In the genomic region with DNA sequence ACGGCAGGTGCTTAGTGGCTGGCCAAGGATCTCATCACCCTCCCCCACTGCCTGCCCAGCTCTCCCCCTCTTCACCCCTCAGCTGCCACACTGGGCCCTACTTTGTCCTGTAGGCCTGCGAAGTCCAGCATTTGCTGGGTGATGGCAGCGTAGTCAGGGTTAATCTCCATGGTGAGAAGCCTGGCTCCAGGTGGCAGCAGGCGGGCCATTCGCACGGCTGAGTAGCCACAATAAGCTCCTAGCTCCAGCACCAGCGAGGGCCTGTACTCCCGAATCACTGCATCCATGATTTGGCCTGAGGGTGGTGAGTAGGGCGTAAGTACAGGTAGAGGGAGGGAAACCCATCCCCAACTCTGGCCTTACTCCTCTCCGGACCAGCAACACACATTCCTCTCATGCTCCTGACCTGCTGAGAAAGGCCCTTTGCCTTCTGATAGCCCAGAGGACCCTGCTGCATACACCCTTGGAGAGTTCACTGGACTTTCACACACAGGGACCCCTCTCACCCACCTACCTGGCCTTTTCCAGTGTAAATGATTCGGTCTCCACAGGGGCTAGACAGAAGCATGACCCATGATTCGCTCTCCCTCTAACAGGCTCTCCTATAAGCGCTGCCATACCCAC, we compare ENCODE assay signal across 9 mouse cellular contexts. TPM values are rescaled to one million over a fixed set of nuclear protein-coding genes. Genes with fewer than 3 reads are reported as not detected.
DNase-seq lines count a peak whose midpoint lies in the region; ATAC-seq and TF ChIP-seq lines count a peak whose summit lies in the region.
"Had no signal": no experiment of that assay in that cellular context is flagged by ENCODE, and none has a peak within 500 bp of the region (broad histone marks: within the 10 kb centered on the region; RNA-seq: fewer than 3 reads in every experiment).

No protein-coding gene starts in this region.

- no peak for TF ChIP-seq EP300 in stomach, postnatal 0 days (optimal IDR thresholded peaks at IDR 0.05)

- ATAC-seq in stomach, embryonic 14.5 days (ENCODE audit: insufficient number of reproducible peaks, insufficient read depth, low FRiP score, low read depth): peak; percentile 19; the same call in 1 of the 2 replicates
- no peak for ATAC-seq in stomach, postnatal 0 days (ENCODE audit: low FRiP score, low TSS enrichment)

- no peaks in the 10 kb centered on the region for H3K27me3 ChIP-seq in stomach, embryonic 14.5 days (ENCODE audit: control insufficient read depth, insufficient read depth, low read length)
- H3K27me3 ChIP-seq in stomach, postnatal 0 days (ENCODE audit: control insufficient read depth, insufficient read depth, low read length): no peaks in the 10 kb centered on the region
- H3K27me3 ChIP-seq: liver, embryonic 15.5 days had no signal

- no peaks in the 10 kb centered on the region for H3K9me3 ChIP-seq in stomach, embryonic 14.5 days (ENCODE audit: control insufficient read depth, low read depth, low read length)
- no peaks in the 10 kb centered on the region for H3K9me3 ChIP-seq in stomach, postnatal 0 days (ENCODE audit: control insufficient read depth, low read length)
- H3K9me3 ChIP-seq: liver, embryonic 15.5 days had no signal

- no peak overlapping the region for H3K4me3 ChIP-seq in stomach, embryonic 14.5 days (ENCODE audit: low read depth, low read length)
- no peak overlapping the region for H3K4me3 ChIP-seq in stomach, postnatal 0 days (ENCODE audit: low read depth, low read length)
- H3K4me3 ChIP-seq: liver, embryonic 15.5 days had no signal

- H3K9ac ChIP-seq in stomach, embryonic 14.5 days (replicated peaks; ENCODE audit: low read depth, low read length): no peak overlapping the region
- H3K9ac ChIP-seq in stomach, postnatal 0 days (ENCODE audit: low read length): no peak overlapping the region
- H3K9ac ChIP-seq: liver, embryonic 15.5 days had no signal

- WGBS in stomach, embryonic 14.5 days: 82% methylated on average over 13 of the region's 13 CpGs
- WGBS in stomach, postnatal 0 days: 82% methylated on average over 13 of the region's 13 CpGs

- no peak overlapping the region for H3K4me2 ChIP-seq in stomach, embryonic 14.5 days (replicated peaks; ENCODE audit: low read depth, low read length)
- no peak overlapping the region for H3K4me2 ChIP-seq in stomach, postnatal 0 days (replicated peaks; ENCODE audit: low read depth)
- H3K4me2 ChIP-seq: liver, embryonic 15.5 days had no signal

- peaks cover 3% of the 10 kb centered on the region for H3K4me1 ChIP-seq in stomach, embryonic 14.5 days (ENCODE audit: control insufficient read depth, insufficient read depth, low read length)
- no peaks in the 10 kb centered on the region for H3K4me1 ChIP-seq in stomach, postnatal 0 days (replicated peaks; ENCODE audit: control insufficient read depth, insufficient read depth)

- DNase-seq in cerebellum, adult 11-12 months: peak; percentile 55
- no peak for DNase-seq in cerebellum, adult 8-10 months
- DNase-seq in stomach, postnatal 0 days (ENCODE audit: low spot score): no peak
- peak; percentile 72 to 90 for DNase-seq in kidney, postnatal 25 days
- DNase-seq in frontal cortex, postnatal 14 days (ENCODE audit: low spot score in 2 of 2): no peak
- no peak for DNase-seq in lung, postnatal 10 days
- no peak for DNase-seq in frontal cortex, postnatal 10 days (ENCODE audit: low spot score in 2 of 2)

- no peak for TF ChIP-seq CTCF in stomach, postnatal 0 days (IDR thresholded peaks at IDR 0.05; ENCODE audit: low read depth)

- H3K36me3 ChIP-seq in stomach, embryonic 14.5 days (ENCODE audit: control insufficient read depth, insufficient read depth, low read length): peaks cover 34% of the 10 kb centered on the region; the same call in 1 of the 2 replicates
- H3K36me3 ChIP-seq in stomach, postnatal 0 days (ENCODE audit: control insufficient read depth, insufficient read depth, low read length): peaks cover 12% of the 10 kb centered on the region; the same call in 1 of the 2 replicates

- H3K27ac ChIP-seq in stomach, embryonic 14.5 days (ENCODE audit: low read length): no peak overlapping the region
- H3K27ac ChIP-seq in stomach, postnatal 0 days (replicated peaks): no peak overlapping the region
- H3K27ac ChIP-seq: liver, embryonic 15.5 days had no signal

RNA-seq across cellular contexts. Expression of a gene that starts 15.0 kb away (rescaled TPM):
- polyA plus RNA-seq in stomach, embryonic 14.5 days (2014; fragmentation: Nextera tagmentation; extraction: Ambion mirVana): 18.5 and 18.8 TPM in 2 replicates
- 16.2 and 16.8 TPM in 2 replicates for polyA plus RNA-seq in stomach, postnatal 0 days (2015; fragmentation: Nextera tagmentation; extraction: Ambion mirVana)

RNA-seq across cellular contexts. Expression of a gene that starts 15.5 kb away (rescaled TPM):
- 94.3 and 99.0 TPM in 2 replicates for polyA plus RNA-seq in stomach, embryonic 14.5 days (2014; fragmentation: Nextera tagmentation; extraction: Ambion mirVana)
- polyA plus RNA-seq in stomach, postnatal 0 days (2015; fragmentation: Nextera tagmentation; extraction: Ambion mirVana): 95.1 and 99.6 TPM in 2 replicates

Comparison
In these comparisons a context has a peak if more than half of its experiments do, and no peak if none do; other contexts are left out.
1. DNase-seq: peak in cerebellum, adult 11-12 months (single experiment) and kidney, postnatal 25 days (2 of 2); none in cerebellum, adult 8-10 months (single experiment), stomach, postnatal 0 days (single experiment), frontal cortex, postnatal 14 days (0 of 2), lung, postnatal 10 days (single experiment) and frontal cortex, postnatal 10 days (0 of 2).